In the genomic region with DNA sequence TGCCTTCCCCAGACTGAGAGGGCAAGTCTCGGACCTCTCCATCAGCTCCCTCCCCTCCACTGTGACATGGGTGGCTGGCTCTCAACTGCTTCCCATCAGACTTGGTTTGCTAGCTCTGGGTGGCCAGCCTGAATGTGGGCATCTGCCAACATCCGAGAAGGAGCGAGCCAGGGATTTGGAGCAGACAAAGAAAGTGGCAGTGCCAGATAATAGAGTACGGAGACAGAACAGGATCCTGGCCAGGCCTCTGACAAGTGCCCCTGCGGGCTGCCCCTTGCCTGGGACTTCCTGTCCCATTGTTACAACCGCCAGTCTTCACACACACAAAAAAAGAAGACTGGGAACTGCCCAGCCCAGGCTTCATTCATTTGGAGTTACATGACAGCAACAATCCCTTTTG, we compare ENCODE assay signal across 10 mouse cellular contexts.
DNase-seq lines count a peak whose midpoint lies in the region; ATAC-seq lines count a peak whose summit lies in the region.
"Had no signal": no experiment of that assay in that cellular context is flagged by ENCODE, and none has a peak within 500 bp of the region (broad histone marks: within the 10 kb centered on the region; RNA-seq: fewer than 3 reads in every experiment).

No protein-coding gene starts in this region.

- H3K4me2 ChIP-seq in forebrain, embryonic 14.5 days (ENCODE audit: low read length) = no peak overlapping the region

- no peaks in the 10 kb centered on the region for H3K36me3 ChIP-seq in forebrain, embryonic 14.5 days (ENCODE audit: control insufficient read depth, insufficient read depth, low read length)
- H3K36me3 ChIP-seq in hindbrain, embryonic 10.5 days = no peaks in the 10 kb centered on the region

- peak; percentile 52 for DNase-seq in right cerebral cortex, adult 18-20 months
- DNase-seq in right cerebral cortex, postnatal 14 days = no peak
- peak; percentile 80 for DNase-seq in forebrain, embryonic 14.5 days (ENCODE audit: low spot score)
- DNase-seq in hindbrain, embryonic 10.5 days (ENCODE audit: low spot score) = peak; percentile 44
- DNase-seq in lung, postnatal 36 days = peak; percentile 35
- DNase-seq in liver = no peak
- no peak for DNase-seq in gastrocnemius, adult 8-10 months (ENCODE audit: low spot score in 2 of 2)

- H3K4me3 ChIP-seq in forebrain, embryonic 14.5 days (ENCODE audit: low read depth, low read length) = no peak overlapping the region
- H3K4me3 ChIP-seq in hindbrain, embryonic 10.5 days = no peak overlapping the region
- H3K4me3 ChIP-seq: megakaryocyte, embryonic 14.5 days had no signal

- WGBS in forebrain, embryonic 14.5 days = 5% methylated on average over 6 of the region's 6 CpGs
- 24% methylated on average over 6 of the region's 6 CpGs for WGBS in hindbrain, embryonic 10.5 days

- H3K4me1 ChIP-seq in forebrain, embryonic 14.5 days (ENCODE audit: control insufficient read depth, insufficient read depth, low read length) = peaks cover 8% of the 10 kb centered on the region
- H3K4me1 ChIP-seq in hindbrain, embryonic 10.5 days (replicated peaks) = peaks cover 21% of the 10 kb centered on the region

- no peak overlapping the region for H3K9ac ChIP-seq in forebrain, embryonic 14.5 days (ENCODE audit: low read length)

- ATAC-seq in forebrain, embryonic 14.5 days = peak; percentile 88
- no peak for ATAC-seq in megakaryocyte progenitor cell, adult 5-6 weeks (replicated peaks; ENCODE audit: poor library complexity)
- ATAC-seq: Patski had no signal

- H3K27me3 ChIP-seq in forebrain, embryonic 14.5 days (replicated peaks; ENCODE audit: control insufficient read depth, insufficient read depth, low read length) = no peaks in the 10 kb centered on the region
- peaks cover 6% of the 10 kb centered on the region; the same call in 1 of the 2 replicates for H3K27me3 ChIP-seq in hindbrain, embryonic 10.5 days (ENCODE audit: insufficient read depth, poor library complexity, severe bottlenecking)
- H3K27me3 ChIP-seq: Patski had no signal

- peak overlapping the region; percentile 48; the same call in 1 of the 2 replicates for H3K27ac ChIP-seq in forebrain, embryonic 14.5 days (ENCODE audit: low read depth, low read length)
- peak overlapping the region; percentile 83 for H3K27ac ChIP-seq in hindbrain, embryonic 10.5 days

- H3K9me3 ChIP-seq in forebrain, embryonic 14.5 days (replicated peaks; ENCODE audit: control insufficient read depth, low read length) = no peaks in the 10 kb centered on the region
- H3K9me3 ChIP-seq in hindbrain, embryonic 10.5 days = no peaks in the 10 kb centered on the region
- H3K9me3 ChIP-seq: megakaryocyte, embryonic 14.5 days had no signal

Comparison
In these comparisons a context has a peak if more than half of its experiments do, and no peak if none do; other contexts are left out.
1. DNase-seq: peak in right cerebral cortex, adult 18-20 months (single experiment), forebrain, embryonic 14.5 days (single experiment), hindbrain, embryonic 10.5 days (single experiment) and lung, postnatal 36 days (single experiment); none in right cerebral cortex, postnatal 14 days (single experiment), liver (single experiment) and gastrocnemius, adult 8-10 months (0 of 2).